Mouse (Mus musculus) pancreas, adult 10 weeks (tissue): ENCODE measurements around the gene Gm4836. TPM values are rescaled to one million over a fixed set of nuclear protein-coding genes. Genes with fewer than 3 reads are reported as not detected.

Source experiments
- polyA plus RNA-seq: library from polyadenylated mRNA; stranded (reverse); fragments of 350-450 nt; fragmentation: Illumina TruSeq; extraction: RNeasy Lipid Tissue Mini Kit (QIAGEN cat#74804); gene quantifications from one replicate; pipeline ENCODE4 v1.2.3, GENCODE M21; 2015; ENCODE audit warnings: low read depth, low replicate concordance; ENCODE audit not compliant: insufficient read depth

Gene Gm4836
- polyA plus RNA-seq, result not detected

DNA sequence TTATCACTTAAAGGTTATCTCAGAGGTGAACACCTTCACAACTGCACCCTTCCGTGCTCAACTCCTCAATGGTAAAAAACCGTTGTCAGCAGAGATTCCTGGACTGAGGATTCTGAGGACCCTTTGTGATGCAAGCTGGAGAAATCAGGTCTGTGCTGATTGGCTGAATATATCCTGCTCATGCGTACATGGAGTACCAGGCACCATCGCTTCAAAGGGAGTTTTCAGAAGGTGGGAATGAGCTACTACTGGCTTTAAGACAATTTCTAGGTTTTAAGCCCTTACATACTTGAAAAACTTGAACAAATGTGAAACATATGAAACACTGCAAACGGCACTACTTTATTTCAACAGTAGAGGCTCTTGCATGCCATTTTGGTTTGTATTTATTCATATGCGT is at the start of gene Gm4836:
Gm4836 (minus strand) TSS at position 101 of the 400 bp plus-strand sequence.

